Mouse (Mus musculus) cerebellum, adult 11 months (tissue): ENCODE measurements around the gene Ttc3.
"Not testable (repeated sequence)": the region's sequence is repeated elsewhere in the genome, so short reads cannot be mapped to it uniquely, and the experiment has no call there.

Experiments
- DNase-seq: peaks from one replicate; pipeline ENCODE4 v3.0.0; 2022

The Ttc3 gene

DNA sequence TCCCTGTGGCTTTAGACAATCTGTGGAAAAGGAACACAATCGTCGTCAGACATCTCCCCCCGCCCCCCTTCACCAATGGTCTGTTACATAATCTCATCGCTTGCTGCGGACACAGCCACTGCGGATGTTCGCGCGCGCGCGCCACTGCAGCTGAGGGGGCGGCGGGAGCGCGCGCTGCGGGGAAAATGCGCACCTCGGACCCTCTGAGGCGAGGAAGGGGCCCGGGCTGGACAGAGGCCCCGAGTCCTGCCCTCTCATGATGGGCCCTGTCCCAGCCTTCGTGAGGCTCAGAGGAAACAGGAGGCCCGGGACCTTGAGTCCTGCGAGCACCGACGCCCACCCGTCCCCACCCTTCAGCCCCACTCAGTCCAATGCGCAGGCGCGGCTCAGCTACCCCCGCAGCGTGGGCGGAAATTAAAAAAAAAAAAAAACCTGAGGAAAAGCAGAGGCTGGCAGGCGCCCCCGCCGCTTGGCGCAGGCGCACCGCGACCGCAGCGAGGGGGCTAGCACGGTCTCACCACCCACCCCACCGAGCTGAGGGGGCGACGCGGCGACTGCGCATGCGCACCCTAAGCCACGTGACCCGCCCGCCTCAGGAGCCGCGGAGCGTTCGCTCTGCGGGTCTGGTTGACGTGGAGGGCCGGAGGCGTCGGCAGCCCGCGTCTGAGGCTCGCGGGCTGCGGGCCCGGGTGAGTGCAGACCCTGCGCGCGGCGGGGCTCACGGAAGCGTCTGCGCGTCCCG lies at the start of gene Ttc3:
TSS of gene Ttc3 (plus strand) at position 446 of the 742 bp plus-strand sequence.
- DNase-seq: peak; percentile 98

DNA sequence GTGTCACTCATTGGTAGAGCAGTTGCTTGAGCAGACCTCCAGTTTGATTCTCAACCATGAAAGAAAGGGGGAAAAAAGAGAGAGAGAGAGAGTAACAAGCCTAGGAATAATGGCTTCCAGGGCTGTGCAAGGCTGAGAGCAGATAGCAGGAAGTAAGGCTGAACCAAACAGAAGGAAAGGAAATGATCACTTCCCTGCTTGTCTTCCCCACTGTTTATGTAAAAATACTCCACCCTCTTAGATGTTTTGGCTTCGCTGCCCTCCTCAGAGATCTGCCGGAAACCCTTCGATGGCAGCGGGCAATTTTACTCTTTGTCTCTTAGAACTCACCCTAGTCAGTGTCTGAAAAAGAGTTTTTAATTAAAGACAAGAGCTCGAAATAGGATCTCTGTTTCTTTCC lies 46.7 kb upstream of the Ttc3 start:
- DNase-seq: no peak

DNA sequence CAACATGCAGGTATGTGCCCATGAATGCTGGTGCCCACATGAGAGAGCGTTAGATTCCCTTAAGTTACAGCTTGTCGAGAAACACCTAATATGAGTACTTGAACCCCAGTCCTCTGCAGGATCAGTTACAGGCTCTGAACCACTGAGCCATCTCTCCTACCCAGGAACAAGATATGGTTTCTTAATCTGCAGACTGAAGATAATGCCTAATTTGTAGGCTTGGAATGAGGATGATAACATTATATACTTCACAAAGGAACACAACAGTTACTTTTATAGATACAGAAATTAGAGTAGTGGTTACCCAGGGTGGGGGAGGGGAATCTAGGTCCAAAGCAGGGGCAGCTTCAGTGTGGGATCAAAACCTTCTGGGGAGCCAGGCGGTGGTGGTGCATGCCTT lies 44.4 kb upstream of the Ttc3 start:
- no peak for DNase-seq

GRCm38 (mm10) chr16:94327781-94328711 lies 42.4 kb upstream of the Ttc3 start, which contains the start of gene Ripply3:
Gene Ripply3, plus strand, starts transcription at chr16:94328420.
- no peak for DNase-seq

GRCm38 (mm10) chr16:94328881-94329867 lies 41.2 kb upstream of the Ttc3 start:
- no peak for DNase-seq

GRCm38 (mm10) chr16:94330429-94330828 lies 40.0 kb upstream of the Ttc3 start:
- DNase-seq: no peak

DNA sequence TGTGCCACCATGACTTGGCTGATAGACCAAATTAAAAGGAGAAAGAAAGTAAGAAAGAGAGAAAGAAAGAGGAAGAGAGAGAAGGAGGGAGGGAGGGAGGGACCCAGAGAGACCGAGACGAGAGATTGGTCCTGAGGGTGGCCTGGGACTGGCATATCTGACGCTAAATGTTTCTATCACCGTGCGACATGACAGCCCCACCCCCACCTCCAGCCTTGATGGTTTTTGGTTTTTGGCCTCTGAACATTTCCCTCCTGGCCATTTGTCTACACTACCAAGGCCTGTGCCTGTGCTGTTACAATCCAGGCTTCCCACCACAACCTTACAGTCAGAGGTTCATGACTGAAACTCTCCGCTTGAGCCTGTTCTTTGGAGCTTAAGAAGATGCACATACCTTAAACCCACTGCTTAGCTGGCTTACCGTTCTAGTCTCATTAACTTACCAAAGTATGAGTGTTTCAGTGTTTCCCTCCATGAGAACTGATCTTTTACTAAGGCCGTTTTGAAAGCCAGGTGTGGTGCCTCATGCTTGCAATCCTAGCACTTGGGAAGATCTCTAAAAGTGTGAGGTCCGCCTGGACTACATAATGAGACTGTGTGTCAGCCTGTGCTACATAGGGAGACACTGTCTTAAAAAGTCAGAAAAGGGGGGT lies 39.1 kb upstream of the Ttc3 start:
- no peak for DNase-seq

GRCm38 (mm10) chr16:94331886-94332252 lies 38.5 kb upstream of the Ttc3 start:
- DNase-seq: peak; percentile 62

DNA sequence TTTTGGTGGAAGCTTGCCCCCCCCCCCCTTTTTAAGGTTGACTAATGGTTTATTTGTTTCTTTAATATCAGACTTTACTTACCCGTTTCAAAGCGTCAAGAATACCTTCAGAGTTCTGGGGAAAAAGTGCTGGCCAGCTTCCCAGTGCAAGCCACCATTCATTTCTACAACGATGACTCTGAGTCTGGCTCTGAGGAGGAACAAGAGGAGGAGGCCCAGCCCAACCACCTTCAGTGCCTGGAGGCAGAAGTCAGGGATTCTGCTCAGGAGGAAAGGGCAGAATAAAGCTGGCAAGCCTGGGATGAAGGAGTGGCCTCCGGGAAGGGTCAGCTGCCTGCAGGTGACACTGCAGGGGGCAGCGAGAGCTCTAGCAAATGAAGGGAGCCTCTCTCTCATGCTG lies 34.8 kb upstream of the Ttc3 start:
- no peak for DNase-seq

GRCm38 (mm10) chr16:94339164-94340160 lies 31.0 kb upstream of the Ttc3 start:
- not testable (repeated sequence) for DNase-seq

- no peak for DNase-seq
Measured at GRCm38 (mm10) chr16:94345733-94346132, 24.7 kb upstream of the Ttc3 start.

- DNase-seq: no peak
Measured at GRCm38 (mm10) chr16:94347080-94347731, 23.2 kb upstream of the Ttc3 start.

DNA sequence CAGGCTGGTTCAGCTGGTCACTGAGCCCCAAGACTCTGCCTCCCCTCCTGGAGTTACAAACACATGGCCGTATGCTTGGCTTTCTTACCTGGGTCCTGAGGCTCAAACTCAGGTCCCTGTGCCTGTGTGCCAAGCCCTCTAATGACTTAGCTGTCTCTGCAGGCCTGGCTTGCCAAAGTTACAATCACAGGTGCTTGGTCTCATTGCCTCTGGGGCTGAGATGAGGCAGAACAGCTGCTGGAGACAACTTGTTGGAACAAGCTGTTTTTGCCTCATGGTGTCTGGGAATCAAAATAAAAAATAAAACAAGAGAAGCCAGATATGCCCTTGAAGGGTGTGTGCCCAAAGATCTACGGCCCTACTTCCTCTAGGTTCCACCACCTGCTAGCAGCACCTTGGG lies 21.6 kb upstream of the Ttc3 start:
- no peak for DNase-seq

- no peak for DNase-seq
Measured at GRCm38 (mm10) chr16:94349588-94350286, 20.7 kb upstream of the Ttc3 start.

- no peak for DNase-seq
Measured at GRCm38 (mm10) chr16:94350287-94350677, 20.1 kb upstream of the Ttc3 start.

DNA sequence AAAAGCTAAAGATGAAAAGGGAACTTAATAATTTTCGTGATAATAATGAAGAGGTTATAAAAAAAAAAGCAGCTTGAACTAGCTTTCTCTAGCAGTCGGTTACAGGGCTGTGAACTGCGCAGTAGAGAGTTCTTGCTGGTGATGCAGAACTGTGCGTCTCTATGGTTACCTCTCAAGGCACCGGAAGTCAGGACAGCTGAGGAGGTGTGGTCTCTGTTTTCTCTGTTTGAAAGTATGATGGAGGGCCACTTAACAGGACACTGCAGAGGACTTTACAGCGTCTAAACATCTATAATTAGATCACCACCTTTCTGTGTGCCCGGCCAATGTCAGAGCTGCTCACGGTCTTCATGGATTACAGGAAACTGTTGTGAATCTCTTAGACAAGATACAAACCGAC lies 16.0 kb upstream of the Ttc3 start:
- no peak for DNase-seq

- DNase-seq: no peak
Measured at GRCm38 (mm10) chr16:94356046-94356445, 14.4 kb upstream of the Ttc3 start.

- no peak for DNase-seq
Measured at GRCm38 (mm10) chr16:94356776-94357494, 13.5 kb upstream of the Ttc3 start.

DNA sequence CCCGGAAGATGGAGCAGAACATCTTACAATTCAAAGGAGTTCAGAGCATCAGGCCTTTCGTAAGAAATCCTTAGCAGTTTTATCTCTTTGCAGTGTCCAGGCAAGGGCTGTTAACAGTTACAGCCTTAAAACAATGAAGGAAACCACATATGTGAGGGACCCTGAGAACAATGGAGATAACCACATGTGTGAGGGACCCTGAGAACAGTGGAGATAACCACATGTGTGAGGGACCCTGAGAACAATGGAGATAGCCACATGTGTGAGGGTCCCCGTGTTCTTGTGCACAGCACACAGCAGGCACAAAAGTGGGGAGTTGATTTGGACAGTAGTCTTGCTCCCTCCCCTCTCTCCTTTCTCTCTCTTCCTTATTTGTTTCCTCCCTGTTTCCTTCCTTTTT lies 12.3 kb upstream of the Ttc3 start:
- no peak for DNase-seq
